In genomic region chr10:117934797-117935196, GRCm38 (mm10) we compare ENCODE assay signal across 23 mouse cellular contexts.
DNase-seq lines count a peak whose midpoint lies in the region; ATAC-seq lines count a peak whose summit lies in the region.
"Had no signal": no experiment of that assay in that cellular context is flagged by ENCODE, and none has a peak within 500 bp of the region (broad histone marks: within the 10 kb centered on the region; RNA-seq: fewer than 3 reads in every experiment).

No protein-coding gene starts in this region.

- peak; percentile 61 for DNase-seq in c-Kit-positive CD71-positive TER-119-negative erythroid progenitor cells, embryonic 14.5 days (ENCODE audit: low read depth)
- DNase-seq in MN1 (ENCODE audit: low spot score), result no peak
- DNase-seq in adrenal gland, postnatal 4 days (ENCODE audit: low spot score in 2 of 2), result no peak
- DNase-seq in cerebellum, adult 9-11 months, result no peak
- DNase-seq in hindbrain, embryonic 10.5 days (ENCODE audit: low spot score), result no peak
- DNase-seq: adrenal gland, postnatal 36 days; cerebellum, adult 18-20 months; cerebellum, postnatal 36 days; gastrocnemius, postnatal 25 days; heart, postnatal 4 days; kidney, adult 8-10 months; kidney, postnatal 10 days; left cerebral cortex, postnatal 4 days; right cerebral cortex, postnatal 14 days had no signal

- 0 out of 2 replicates have a peak, but pooled peaks have one; percentile 16 for ATAC-seq in granulocyte monocyte progenitor cell, adult 5-6 weeks (replicated peaks; ENCODE audit: poor library complexity, severe bottlenecking)
- peak; percentile 72 for ATAC-seq in liver, embryonic 15.5 days (ENCODE audit: insufficient read depth)
- ATAC-seq: forebrain, embryonic 16.5 days; intestine, embryonic 15.5 days had no signal

- no peaks in the 10 kb centered on the region; the same call in 1 of the 2 replicates for H3K27me3 ChIP-seq in liver, embryonic 15.5 days
- H3K27me3 ChIP-seq in hindbrain, embryonic 10.5 days (ENCODE audit: insufficient read depth, poor library complexity, severe bottlenecking), result no peaks in the 10 kb centered on the region
- H3K27me3 ChIP-seq: hindbrain, embryonic 15.5 days; intestine, embryonic 15.5 days; limb, embryonic 15.5 days; midbrain, embryonic 12.5 days had no signal

- H3K36me3 ChIP-seq in liver, embryonic 15.5 days (replicated peaks), result no peaks in the 10 kb centered on the region
- no peaks in the 10 kb centered on the region for H3K36me3 ChIP-seq in hindbrain, embryonic 10.5 days
- H3K36me3 ChIP-seq: forebrain, embryonic 10.5 days; hindbrain, embryonic 15.5 days; intestine, embryonic 15.5 days; limb, embryonic 15.5 days; midbrain, embryonic 12.5 days had no signal

- no peak overlapping the region for H3K9ac ChIP-seq in liver, embryonic 15.5 days
- H3K9ac ChIP-seq: hindbrain, embryonic 15.5 days; intestine, embryonic 15.5 days; limb, embryonic 15.5 days; midbrain, embryonic 12.5 days had no signal

- H3K27ac ChIP-seq in liver, embryonic 15.5 days (replicated peaks), result no peak overlapping the region
- no peak overlapping the region for H3K27ac ChIP-seq in hindbrain, embryonic 10.5 days
- H3K27ac ChIP-seq: forebrain, embryonic 10.5 days; hindbrain, embryonic 15.5 days; intestine, embryonic 15.5 days; limb, embryonic 15.5 days; macrophage; midbrain, embryonic 12.5 days had no signal

- H3K9me3 ChIP-seq in liver, embryonic 15.5 days (replicated peaks), result no peaks in the 10 kb centered on the region
- no peaks in the 10 kb centered on the region for H3K9me3 ChIP-seq in hindbrain, embryonic 10.5 days
- H3K9me3 ChIP-seq: forebrain, embryonic 10.5 days; hindbrain, embryonic 15.5 days; intestine, embryonic 15.5 days; limb, embryonic 15.5 days; midbrain, embryonic 12.5 days had no signal

- WGBS in liver, embryonic 15.5 days (ENCODE audit: insufficient replicate concordance), result 14% methylated on average over 9 of the region's 9 CpGs
- 88% methylated on average over 9 of the region's 9 CpGs for WGBS in hindbrain, embryonic 10.5 days

- peaks cover 27% of the 10 kb centered on the region for H3K4me1 ChIP-seq in liver, embryonic 15.5 days (replicated peaks)
- H3K4me1 ChIP-seq in hindbrain, embryonic 10.5 days (replicated peaks), result peaks cover 5% of the 10 kb centered on the region; the same call in 1 of the 2 replicates
- H3K4me1 ChIP-seq: hindbrain, embryonic 15.5 days; intestine, embryonic 15.5 days; limb, embryonic 15.5 days; midbrain, embryonic 12.5 days had no signal

- no peak overlapping the region for H3K4me3 ChIP-seq in liver, embryonic 15.5 days (replicated peaks)
- H3K4me3 ChIP-seq in hindbrain, embryonic 10.5 days, result no peak overlapping the region
- H3K4me3 ChIP-seq: forebrain, embryonic 10.5 days; hindbrain, embryonic 15.5 days; intestine, embryonic 15.5 days; limb, embryonic 15.5 days; midbrain, embryonic 12.5 days had no signal

- H3K4me2 ChIP-seq in liver, embryonic 15.5 days, result peak overlapping the region; percentile 45
- H3K4me2 ChIP-seq: hindbrain, embryonic 15.5 days; intestine, embryonic 15.5 days; limb, embryonic 15.5 days; midbrain, embryonic 12.5 days had no signal
